Mouse (Mus musculus): ENCODE measurements at regions not wholly inside any gene's neighbourhood (a gene's known extent, or its start where the extent isn't known, plus 50 kb on each side); places are given as distances from the start of the nearest gene placed in this dataset.

DNA sequence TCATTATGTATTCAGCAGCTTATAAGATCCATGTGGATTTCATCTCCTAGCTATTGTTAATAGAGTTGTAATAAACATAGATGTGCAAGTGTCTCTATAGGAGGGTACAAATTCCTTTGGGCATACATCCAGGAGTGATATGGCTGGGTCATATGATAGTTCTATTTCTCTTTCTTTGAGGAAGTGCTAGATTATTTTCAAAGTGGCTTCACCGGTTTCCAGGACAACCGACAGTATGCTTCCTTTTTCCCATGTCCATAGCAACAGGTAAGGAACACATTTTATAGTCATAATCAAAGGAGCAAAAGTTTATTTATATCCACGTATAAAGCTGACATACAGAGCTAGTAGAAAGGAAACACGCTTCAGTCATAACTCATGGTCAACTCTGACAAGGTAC, 710.2 kb upstream of the Tenm4 start:
- no peak for DNase-seq

DNA sequence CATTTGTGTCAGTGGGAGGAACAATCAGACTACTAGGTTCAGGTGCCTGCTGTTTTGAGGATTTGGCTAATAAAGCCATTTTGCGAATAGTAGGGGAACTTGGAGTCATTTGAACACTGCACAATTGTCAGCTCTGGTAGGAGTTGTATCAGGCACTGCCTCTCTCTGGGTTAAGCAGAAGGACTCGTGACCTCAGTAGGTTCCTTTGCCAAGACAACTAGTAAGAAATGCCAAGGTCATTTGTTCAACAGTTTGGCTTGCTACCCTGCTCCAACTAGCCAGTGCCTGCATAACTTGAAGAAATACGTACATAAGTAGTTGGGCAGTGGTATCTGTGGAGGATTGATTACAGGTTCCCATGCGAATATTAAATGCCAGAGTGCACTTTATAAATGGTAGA, 705.5 kb upstream of the Tenm4 start:
- no peak for DNase-seq

DNA sequence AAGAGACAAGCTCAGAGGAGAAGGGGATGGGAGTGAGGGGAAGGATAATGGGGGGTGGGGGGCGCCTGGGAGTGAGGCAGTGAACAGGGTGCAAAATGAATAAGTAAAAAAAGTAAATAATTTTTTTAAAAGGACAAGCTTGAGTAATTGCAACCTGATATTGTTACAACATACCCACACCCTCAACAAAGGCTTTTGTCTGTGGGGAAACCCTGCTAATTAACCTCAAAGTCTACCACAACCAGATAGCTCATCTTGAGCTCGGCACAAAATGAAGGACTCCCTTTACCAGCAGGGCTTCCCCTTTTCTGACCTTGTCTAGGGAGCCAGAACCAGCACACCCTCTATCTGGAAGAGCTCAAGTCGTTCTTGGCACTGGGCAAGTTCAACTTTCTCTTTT, 704.0 kb upstream of the Tenm4 start:
- no peak for DNase-seq

DNA sequence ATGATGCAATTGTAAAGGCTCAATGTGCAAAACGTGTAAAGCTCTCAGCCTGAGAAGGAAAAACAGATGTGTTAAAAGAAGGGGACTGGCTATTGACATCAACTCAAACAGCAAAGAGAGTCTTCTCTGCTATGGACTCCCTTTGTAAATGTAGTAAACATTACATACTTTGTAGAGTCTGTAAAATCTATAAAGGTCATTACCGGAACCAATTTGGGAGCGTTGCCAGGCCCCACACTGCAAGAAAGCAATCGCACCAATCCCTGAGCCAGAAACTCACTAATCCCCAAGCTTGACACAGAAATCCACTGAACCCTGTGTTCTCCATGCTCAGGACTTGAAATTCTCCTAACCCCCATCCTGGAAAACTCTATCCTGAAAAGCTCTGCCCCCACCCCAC, 697.2 kb upstream of the Tenm4 start:
- DNase-seq, result no peak

DNA sequence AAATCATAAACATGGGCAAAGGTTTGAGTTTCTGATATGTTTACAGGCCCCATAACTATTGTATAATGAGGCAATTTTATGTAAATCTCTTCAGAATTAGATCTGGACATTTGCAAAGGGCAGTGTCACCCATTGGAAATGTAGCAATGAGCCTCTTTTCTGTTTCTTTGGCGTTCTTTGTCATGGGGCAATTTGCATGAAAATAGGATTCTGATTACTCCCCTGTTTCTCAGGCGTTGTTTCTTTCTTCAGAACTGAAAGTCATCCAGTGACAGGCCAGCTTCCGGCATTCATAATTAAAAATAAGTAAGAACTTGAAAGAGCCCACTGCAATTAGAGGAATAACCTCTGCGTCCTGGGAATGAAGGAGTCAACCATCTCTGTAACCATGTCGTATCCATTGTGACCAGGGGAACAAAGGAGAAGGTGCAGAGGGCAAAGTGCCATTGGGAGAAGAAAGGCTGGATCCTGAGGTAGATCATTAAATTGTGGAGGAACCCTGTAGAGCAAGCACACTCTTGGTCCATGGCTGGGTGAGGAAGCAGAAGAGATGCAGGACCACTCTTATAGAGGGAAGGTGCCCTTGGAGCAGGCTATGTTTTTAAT, 690.8 kb upstream of the Tenm4 start:
- DNase-seq, result no peak

DNA sequence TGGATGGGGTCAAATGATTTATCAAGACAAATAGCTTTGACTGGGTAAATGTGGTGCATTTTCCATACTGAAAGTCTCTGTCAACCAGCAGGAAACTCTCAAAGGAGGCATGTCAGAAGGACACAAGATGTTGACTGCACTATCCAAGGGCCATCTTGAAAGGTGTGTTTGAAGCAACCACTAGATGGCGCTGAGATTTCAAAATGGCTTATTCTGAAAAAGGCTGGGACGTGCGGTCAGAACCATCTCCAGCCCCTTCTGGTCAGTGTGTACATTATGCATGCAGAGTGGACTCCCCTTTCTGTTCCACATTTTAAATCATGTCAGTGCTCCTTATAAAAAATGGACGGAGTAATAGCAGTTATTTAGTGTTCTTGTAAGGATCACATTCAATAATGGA, 681.4 kb upstream of the Tenm4 start:
- DNase-seq, result peak; percentile 54

DNA sequence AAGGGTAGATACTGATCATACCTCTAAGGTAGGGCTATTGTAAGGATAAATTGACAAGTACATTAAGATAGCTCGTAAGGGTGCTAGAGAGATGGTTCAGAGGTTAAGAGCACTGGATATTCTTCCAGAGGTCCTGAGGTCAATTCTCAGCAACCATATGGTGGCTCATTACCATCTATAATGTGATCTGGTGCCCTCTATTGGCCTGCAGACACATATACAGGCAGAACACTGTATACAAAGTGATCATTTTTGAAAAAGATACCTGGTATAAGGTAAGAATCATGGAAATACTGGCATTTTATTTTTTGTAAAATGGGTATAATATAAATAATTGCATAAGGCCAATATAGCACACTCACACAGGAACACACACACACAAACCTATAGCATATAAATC, 676.3 kb upstream of the Tenm4 start:
- DNase-seq, result no peak

DNA sequence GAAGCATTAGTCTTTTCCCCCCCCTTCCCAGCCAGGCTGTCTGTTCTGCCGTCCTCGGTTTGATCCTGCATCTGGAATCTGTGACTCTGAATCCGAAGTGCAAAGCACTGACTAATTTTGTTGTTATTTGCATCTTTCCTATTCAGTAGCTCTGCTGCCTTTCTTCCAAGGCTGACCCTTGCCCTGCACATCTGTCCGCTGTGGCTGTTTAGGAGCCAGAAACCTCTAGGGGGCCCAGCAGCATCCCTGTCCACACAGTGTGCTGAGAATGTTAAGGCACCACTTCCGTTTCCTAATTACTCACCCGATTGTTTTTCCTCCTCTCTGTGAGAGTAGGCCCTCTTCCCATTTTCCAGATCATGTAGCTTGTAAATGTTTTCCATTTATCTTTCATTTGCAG, 668.1 kb upstream of the Tenm4 start:
- DNase-seq, result no peak

DNA sequence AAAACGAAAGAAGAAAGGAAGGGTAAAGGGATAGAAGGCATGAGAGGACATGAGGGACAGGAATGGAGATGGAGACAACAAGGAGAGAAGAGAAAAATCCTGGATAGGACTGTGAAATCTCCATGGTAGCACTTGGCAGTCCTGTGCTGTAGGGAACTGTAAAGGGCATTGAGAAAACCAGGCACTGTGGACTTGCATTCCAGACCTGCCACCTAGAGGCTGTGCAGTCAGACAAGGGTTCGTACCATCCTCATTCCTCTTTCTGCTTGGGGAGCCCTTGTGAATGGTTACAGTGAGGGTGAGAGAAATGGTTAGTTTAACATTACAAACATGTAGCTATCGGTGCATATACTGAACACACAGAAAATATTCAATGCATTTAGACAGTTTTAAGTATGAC, 623.8 kb upstream of the Tenm4 start:
- DNase-seq, result no peak

DNA sequence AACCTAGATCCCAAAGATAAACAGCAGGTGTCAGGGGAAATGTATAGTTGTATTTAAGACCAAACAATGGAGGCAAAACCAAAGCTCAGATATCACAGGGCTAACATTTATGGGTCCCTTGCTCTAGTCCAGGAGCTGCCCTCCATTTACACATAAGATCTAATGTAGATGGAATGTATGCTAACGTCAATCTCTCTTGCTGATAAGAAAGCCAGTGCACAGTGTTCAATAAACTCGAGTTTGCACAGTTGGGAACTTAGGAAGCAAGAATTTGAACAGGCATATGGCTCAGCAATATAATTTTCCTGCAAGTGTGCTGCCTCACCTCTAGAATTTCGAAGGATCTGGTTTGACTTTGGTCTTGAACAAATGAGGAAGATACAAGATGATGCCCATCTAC, 620.9 kb upstream of the Tenm4 start:
- no peak for DNase-seq

DNA sequence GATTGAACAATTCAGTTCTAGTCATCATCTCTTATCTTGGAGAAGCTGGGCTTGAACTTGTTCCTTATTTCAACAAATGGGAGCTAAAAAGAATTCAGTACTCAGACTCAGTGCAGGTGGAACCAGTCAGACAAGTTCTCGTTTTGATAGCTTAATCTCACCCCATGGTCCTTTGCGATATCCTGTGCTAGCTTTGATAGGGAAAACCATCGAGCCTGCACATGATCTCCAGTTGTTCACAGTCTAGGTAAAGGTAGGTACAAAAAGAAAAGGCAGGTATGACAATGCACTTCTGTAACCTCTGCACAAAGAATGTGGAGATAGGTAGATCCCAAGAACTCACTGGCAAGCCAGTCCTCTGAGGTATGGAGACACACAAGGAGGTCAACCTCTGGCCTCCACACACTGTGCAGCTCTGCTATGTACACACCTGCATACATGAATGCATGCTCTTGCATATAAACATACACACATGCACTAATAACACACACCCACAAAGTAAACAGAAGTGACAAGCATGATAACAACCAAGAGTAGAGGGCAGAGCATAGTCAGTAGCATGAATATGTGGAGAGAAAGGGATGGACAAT, 619.2 kb upstream of the Tenm4 start:
- DNase-seq, result no peak

DNA sequence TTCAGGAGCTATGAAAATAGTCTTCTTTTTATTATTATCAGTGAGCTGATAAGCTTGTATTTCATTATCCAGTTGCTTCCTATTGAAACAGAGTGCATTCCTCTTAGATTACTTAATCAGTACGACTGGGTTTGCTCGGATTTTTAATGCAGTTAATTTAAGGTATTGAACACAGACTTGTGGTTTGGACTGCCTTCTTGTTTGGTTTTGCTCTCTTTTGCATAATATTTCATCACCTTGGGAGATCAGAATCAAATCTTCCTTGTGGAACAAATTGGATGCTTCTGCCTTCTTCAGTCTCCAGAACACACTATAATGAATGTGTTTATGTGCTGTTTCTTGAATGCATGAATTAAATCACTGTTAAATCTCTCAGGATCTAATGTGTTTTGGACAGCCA, 612.5 kb upstream of the Tenm4 start:
- no peak for DNase-seq

DNA sequence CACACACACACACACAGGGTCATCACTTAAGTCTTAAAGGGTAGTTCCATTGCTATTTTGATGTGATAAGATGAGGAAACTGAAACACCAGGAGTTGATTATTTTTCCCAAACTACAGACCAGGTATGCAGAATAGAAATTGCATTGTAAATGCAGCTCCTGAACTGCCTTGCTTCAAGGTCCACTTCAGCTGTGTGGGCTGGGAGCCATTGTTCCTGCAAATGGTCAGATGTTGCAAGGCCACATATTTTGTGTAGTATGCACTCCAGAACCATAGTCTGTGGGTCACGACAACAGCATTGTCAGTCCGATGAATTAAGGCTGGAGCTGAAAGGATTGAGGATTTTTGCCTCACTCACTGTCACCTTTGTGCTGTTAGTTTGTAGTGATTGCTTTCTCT, 592.4 kb upstream of the Tenm4 start:
- DNase-seq, result peak; percentile 67

DNA sequence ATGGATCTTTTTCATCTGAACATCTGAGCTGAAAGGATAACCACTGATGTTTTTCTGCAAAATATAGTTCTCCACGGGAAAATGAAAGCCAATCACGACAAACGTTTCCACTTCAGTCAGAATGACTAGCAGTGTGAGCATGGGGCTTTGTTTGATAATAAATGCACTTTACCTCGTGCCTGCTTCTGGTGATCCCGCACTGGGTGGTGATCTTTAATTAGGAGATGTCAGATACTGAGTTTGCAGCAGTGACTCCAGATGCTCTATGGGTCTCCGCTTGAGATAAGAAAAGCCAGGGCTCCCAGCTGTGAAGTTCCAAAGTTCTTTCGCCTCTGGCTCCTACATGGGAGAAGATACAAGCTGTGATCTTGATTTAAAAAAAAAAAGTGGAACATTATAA, 589.7 kb upstream of the Tenm4 start:
- no peak for DNase-seq

DNA sequence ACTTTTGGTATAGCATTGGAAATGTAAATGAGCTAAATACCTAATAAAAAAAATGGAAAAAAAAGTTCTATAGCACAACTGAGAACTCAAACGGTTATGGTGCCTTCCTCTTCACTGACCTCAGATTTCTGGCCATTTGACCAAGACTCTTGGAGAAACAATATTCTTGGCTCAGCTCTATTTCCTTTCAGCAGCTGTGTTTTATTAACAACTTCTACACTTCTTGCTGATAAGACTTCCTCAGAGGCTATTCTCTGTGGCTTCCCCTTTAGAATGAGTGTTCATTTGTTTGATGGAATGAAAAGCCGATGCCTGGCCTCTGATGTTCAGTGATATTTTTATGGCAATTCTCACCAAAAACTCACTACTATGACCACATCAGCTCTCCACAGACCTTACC, 572.7 kb upstream of the Tenm4 start:
- no peak for DNase-seq

DNA sequence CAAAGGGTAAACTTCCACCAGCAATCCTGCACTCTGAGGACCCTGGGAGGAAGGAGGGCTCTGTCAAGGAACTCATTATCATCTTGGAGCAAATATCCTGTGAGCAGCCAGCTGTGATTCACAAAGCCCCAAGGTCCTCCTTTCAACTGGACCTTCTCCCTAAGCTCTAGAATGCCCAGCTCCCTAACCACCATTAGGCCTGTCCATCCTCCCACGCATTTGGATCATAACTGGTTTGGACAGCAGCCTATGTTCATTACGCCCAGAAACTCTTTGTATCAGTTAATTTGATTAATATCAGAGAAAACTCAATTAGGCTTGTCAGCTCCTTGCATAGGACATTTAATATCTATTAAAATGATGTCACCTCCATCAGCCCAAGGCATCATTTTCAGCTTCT, 557.3 kb upstream of the Tenm4 start:
- no peak for DNase-seq

DNA sequence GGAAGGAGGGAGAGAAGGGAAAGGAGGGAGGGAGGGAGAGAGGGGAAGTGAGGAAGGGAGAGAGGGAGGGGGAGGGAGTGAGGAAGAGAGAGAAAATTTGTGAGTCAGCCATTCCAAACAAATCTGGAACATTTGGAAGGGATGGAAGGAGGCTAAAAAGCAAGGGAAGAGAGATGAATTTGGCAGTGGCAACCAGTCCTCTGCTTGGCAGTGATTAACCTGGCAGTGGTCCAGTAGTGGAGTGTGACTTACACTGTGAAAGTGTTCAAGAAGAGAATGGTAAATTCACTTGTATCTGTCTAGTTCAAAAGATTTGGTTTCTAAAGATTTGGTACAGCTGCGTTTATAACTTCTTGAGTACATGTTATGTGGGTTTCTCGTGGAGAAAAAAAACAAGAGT, 553.7 kb upstream of the Tenm4 start:
- peak; percentile 42 for DNase-seq

DNA sequence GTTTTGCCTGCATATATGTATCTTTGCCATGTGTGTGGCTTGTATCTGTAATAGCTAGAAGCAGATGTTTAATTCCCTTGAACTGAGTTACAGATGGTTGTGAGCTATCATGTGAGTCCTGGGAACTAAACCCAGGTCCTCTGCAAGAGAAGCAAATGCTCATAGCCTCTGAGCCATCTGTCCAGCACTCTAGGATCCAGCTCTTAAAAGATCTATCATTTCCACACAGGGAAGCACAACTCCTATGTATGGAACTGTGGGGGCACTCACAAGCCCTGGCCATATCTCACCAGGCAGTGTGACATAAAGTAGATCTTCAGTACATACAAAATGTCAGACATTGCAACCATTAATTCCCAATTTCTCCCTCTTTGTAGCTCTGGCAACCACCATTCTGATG, 552.9 kb upstream of the Tenm4 start:
- DNase-seq, result no peak

DNA sequence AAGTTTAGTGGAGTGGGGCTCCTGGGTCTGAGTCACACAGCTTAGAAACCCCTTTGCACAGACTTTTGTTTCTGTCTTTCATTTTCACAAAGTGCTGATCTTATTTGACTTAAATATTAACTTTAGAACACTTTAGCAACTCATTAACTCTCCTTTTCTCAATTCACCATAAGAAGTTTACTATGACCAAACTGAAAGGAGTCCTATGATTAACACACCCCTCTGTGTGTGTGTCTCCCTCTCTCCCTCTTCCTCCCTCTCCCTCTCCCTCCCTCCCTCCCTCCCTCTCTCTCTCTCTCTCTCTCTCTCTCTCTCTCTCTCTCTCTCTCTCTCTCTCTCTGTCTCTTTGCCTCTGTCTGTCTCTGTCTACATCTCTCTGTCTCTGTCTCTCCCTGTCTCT, 551.0 kb upstream of the Tenm4 start:
- no peak for DNase-seq

DNA sequence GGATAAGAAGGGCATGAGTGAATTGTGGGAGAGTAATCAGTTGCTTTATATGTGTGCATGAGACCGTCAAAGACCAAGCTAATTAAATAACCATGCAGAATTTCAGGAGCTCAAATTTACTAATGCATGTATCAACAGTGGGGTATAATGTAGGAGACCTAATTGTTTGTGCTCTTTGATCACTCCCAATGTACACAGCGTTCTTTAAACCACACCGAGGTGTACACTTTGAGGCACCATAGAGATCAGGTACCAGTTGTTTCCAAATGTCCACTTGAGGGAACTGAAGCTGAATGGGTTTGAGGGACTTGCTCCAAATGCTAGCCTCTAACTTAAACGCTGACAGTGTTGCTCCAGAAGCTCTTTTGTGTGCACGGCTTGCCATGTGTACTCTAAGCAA, 530.4 kb upstream of the Tenm4 start:
- DNase-seq, result no peak

DNA sequence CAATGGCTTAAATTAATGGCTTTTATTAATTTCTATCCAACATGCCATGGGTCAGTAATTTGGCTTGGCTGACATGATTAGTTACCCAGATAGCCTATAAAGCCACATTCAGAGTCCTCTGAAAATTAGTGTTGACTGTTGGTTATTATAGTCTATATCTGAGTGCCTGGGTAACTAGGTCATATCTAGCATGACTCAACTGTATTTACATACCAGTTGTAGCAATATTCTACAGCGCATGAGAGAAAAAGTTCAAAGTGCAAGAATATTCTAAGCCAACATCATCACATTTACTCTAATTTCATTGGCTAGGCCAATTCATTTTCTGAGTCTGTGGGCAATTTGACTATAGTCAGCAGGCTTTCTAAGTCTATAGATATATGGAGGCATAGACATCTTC, 496.7 kb upstream of the Tenm4 start:
- no peak for DNase-seq

DNA sequence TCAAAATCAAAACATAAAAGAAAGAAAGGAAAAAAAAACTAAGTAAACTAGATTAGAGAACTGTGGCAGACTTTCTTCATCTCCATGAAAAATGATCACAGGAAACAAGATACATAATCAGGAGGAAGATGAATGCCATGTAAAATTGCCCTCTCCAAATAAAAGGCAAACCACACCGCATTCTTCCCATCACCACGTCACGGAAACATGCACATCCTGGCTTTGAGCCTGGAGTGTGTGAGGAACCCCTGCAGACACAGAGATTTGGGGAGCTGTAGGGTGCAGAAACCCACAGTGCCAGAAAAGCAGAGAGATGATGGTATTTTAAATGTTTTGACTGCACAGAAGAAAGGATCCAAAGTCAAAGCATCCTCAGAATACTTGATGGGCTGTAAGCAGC, 488.5 kb upstream of the Tenm4 start:
- DNase-seq, result no peak

DNA sequence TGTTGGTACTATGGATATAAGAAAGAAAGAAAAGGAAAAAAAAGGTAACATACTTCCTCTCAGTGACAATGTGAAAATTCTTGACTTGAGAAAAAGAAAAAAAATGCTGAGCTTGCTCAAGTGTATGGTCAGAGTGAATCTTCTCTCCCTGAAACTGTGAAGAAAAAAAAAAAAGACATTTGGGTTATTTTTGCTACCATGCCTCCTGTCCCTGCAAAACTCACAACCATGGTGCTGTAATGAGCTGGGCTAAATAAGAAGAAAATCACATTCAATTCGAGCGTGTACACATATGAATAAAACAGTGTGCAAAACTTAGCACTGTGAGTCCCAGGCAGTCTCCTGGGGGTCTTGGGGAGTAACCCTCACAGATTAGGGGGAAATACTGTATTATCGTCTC, 483.3 kb upstream of the Tenm4 start:
- DNase-seq, result no peak

DNA sequence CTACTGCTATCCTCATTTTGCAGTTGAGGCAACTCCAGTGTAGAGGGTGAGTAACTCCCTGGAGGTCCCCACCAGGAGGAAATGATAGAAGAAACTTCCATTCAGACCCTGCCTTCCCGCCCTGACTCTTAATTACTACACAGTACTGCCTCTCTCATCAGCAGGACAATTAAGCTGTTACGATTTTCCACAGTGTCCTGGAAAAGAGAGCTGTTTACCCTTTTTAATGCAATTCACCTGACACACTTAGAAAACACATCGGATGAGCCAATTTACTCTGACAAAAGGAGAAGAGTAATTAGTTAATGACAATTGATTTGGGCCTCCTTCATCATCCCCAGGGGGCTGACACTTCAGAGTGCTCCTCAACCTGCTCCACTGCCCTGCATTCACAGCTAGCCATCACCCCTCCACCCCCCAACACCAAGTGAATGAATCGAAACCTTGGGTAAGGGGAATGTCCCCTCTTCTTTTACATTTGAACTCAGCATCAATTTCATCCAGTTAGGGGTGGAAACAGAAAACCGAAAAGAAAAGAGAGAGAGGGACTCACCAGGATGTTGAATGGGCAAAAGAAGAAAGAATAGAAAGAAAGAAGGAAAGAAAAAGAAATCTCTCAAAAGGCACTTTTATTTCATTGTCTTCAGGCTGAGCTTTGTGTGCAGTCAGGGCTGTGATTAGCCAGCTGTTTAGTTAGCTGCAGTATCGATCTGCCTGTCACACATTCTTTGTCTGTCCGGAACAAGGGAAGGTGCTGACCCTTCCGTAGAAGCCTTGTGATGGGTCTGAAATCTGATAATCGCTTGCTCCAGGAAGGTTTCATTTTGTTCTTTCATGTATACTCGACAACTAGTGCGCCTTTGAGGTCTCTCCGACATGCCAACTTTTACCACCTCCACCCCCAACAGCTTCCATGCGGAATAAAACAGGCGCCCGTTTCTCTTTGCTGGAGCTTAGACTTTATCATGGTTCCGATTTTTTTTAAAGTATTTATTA, 482.6 kb upstream of the Tenm4 start:
- DNase-seq, result no peak
